Mouse (Mus musculus) E14TG2a.4 (cell line): ENCODE results near the gene Klhl2.

Experiments
- CTCF ChIP-seq: conservative IDR thresholded peaks from 2 replicates; pipeline ENCODE4 v1.5.1; 2014; ENCODE audit warnings: low read length
- NANOG ChIP-seq: IDR thresholded peaks from 2 replicates; pipeline ENCODE4 v1.6.1; 2014; ENCODE audit warnings: borderline replicate concordance, low read length, mixed read lengths

DNA sequence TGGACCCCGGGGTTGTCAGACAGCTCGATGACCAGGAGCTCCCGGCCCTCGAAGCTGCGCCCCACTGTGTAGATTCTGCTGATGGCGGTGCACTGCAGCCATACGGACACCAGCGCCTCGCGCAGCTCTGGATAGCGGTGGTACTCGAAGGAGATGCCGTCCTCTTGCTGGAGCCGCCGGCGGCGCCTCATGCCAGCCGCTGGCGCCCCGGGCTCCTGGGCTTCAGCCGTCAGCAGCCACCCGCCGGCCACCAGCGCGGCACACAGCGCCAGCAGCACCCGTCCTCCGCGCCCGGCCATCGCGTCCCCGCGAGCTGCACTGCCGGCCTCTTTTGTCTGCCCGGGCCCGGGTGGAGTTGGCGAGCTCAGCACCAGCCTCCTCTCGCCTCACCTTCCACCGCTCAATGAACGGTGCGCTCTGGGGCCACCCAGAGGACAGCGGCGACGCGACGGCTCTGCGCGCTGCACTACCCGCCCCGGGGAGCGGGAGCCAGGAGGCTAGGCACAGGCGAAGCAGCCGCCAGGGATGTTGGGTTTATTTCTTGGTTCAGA lies 157.1 kb downstream of the Klhl2 start, which contains the start of gene Cpe:
- no peak for TF ChIP-seq CTCF
- no peak for TF ChIP-seq NANOG
